Mouse (Mus musculus) thymus, adult 18-20 months (tissue): ENCODE results near the gene Kcnk2.
"Not testable (repeated sequence)": the region's sequence is repeated elsewhere in the genome, so short reads cannot be mapped to it uniquely, and the experiment has no call there.

Experiments used
- DNase-seq, 2 experiments: peaks; one replicate each; pipeline ENCODE4 v3.0.0; 2022; ENCODE audit warnings: mixed read lengths in 2 of 2

Gene Kcnk2

DNA sequence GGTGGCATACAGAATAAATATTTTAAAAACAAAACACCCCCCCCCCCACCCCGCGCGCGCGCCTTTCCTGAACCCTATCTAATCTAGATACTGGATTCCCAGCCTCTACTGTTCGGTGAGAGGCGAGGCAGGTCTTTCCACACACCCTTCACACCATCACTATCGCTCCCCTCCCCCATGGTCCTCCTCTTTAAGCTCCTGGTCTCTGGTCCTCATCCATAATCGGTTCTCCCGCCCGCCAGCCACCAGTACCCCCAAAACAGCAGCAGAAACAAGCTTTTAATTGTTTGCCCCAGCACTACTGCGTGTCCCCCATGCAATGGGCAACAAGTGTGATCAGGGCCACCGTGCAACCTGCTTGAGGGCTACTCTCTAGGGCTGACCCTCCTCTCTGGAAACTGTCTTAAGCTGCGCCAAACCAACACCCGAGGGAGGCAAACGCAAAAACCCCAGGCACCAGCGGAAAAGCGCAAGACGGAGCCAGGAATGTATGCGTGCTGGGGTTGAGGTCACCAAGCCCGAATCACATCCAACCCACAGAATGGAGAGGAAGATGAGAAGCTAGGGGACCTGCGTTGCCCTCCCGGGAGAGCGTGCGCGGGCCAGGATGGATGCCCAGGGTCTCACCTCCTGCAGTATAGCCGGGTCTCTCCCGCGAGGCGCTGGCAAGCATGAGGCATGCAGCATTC is 59.5 kb downstream of the Kcnk2 start:
- no peak for DNase-seq

DNA sequence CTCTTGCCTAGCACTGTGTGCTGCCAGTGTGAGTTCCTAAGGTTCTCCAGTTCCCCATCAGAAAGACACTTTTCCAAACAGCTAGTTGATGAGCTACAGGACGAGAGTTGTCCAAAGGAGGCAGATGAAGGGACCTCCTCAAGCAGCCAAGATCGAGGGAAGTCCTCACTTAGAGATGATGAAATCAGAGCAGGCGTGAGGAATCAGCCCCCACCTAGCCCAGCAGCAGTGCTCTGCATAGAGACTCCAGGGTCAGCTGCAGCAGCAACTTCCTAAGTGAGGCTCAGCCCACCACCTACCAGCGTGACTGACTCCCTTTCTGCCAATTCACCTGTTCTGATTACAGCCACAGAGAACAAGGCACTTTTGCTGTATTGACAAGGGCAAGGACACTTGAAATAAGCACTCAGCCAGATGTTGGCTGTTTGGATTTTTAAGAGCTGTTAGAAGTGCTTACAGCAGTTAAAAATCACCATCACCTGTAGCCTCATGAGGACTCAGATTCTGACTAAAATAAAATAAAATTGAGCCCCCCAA is 60.6 kb downstream of the Kcnk2 start:
- DNase-seq = no peak

DNA sequence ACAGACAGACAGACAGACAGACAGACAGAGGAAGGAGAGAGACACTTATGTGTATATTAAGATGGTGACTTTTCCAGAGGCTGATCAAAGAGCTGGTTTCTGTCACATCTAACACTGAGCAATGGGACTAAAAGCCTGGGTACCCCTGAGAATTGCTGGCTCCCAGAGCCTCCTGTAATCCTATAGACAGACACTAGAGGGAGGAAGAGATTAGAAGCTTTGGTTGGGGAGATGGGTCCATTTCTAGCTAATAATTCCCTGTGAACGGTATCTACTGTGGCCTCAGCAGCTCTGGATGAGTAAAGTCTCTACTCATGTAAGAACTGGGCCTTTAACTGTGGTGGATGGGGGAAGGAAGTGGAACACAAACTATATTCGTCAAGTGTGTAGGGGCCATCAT is 86.2 kb downstream of the Kcnk2 start:
- no peak for DNase-seq

DNA sequence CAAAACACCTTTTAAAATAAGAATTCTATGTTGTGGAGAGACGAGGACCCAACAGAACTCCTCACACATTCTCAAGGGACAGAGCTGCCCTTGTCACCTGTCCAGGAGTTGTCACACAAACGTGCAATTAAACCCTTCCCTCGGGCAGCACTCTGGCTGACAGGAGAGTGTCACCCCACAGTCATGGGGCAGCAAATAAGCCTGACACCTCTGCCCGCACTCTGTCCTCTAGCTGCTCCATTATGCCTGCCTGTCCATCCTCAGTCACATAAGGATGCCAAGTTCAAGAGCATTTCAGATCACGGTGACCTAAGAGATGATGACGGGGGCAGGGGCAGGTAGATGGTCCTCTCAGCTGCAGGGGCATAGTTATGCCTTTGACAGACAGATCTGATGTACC is 87.6 kb downstream of the Kcnk2 start:
- DNase-seq = no peak

DNA sequence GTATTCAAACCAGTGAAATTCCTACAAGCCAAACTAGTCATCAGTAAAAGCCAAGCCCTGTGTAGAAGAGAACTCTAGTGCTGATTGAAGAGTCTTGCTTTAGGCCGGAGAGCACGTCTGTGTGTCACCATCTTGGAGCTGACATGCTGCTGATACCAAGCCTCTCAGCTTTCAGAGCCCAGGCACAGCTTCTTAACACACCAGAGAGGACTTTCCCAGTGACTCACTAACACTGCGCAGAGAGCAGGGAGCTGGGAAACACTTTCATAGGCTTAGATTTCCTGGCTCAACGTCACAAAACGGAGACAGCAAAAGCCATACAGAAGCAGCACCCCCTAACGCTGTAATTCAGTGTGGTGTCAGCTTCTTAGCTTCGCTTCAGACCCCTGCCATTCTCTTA is 88.3 kb downstream of the Kcnk2 start:
- no peak for DNase-seq

DNA sequence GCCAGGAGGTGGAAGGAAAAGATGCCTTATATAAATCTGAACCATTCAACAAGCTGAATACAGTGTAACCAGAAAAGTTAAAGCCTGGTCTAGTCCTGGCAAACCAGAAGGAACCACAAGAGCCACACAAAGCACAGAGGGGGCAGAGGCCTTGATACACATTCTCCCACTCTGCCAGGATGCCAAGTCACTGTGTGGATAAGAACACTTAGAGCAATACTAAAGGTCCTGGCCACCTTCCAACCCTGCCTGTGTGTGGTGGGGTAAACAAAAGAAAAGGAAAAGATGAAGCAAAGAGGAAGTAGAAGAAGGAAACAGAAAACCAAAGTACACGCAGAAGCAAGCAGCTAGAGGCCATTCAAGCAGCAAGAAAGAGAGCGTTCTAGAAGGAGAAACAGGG is 91.9 kb downstream of the Kcnk2 start:
- no peak for DNase-seq

DNA sequence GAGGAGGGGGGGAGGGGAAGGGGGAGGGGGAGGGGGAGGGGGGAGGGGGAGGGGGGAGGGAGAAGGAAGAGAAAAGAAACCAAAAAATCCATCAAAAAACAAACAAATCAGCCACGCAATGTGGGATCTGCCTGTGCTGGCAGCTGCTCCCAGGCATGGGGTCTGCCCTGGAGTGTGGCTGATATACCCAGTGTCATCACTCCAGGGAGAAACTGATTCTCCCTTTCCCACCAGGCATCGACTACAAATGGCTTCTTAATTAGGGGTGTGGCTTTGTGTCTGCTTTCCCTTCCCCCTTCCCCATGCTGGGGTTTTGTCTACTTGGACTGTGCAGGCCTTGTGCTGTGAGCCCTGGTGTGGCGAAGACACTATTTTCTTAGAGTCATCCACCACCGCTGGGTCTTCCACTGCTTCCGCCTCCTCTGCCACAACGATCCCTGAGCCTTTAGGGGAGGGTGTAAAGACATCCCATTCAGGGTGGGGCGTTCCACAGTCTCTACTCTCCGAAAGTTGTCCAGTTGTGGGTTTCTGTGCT is 97.0 kb downstream of the Kcnk2 start:
- no peak for DNase-seq

DNA sequence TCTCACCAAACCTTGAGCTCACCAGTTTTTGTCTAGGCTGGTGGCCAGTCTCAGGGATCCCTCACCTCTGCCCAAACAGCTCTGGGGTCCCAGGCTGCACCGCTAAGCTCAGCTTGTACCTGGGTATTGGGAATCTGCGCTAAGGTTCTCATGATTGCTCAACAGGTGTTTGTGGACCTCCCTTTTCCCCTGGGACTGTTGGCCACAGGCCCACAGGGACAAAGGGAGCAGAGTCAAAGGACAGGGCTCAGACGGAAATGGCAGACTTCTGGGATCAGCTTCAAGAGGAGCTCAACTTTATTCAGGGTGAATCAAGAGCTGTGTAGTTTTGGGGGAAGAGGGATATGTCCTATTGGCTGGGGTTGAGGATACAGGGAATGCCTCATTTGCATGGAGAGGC is 99.1 kb downstream of the Kcnk2 start:
- DNase-seq = no peak

DNA sequence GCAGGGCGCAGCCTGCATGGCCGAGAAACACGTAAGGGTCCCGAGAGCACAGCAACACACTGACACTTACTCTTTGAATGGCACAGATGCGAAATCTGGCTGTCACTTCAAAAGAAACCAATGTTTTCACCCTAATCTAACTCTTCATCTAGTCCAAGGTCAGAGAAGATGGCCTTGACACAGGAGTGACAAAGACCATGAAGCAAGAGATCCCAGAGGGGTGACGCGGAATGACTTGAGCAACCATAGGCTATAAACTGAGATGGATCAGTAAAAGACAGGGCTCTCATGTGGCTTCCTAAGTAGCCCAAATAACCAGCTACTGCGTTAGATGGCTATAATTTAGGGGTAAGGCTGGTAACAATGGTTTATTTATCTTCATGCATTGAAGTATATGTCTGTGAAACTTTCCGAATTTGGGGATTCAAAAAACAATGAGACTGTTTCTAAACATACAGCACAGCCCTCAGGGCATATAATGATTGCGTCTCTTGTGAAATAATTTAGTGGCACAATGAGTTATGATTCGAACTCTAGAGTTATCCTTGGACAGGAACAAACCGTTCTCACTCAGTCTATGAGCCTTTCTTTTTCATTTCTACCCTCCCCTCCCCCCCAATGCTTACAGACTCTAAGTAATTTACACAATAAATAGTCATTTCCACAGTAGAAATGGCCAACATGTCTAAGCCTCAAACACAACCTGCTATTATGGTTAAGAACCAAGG is 108.2 kb downstream of the Kcnk2 start:
- DNase-seq = no peak

DNA sequence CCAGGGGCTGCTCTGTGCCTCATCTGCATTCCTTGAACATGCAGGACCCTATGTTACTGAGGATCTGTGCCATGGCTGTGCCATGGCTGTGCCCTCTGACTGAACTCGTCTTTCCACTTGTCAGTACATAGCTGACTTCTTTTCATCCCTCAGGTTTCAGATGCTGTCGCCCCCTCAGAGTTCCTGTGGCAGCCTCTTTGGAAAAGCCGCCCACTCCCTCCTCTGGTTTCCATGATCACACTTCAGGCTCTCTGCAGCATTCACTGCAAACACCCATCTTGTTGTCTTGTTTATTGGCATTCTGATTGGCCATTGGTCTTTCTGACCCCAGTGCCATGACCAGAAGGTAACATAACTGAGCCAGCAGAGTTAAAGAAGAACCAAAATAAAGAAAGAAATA is 111.2 kb downstream of the Kcnk2 start:
- no peak for DNase-seq

DNA sequence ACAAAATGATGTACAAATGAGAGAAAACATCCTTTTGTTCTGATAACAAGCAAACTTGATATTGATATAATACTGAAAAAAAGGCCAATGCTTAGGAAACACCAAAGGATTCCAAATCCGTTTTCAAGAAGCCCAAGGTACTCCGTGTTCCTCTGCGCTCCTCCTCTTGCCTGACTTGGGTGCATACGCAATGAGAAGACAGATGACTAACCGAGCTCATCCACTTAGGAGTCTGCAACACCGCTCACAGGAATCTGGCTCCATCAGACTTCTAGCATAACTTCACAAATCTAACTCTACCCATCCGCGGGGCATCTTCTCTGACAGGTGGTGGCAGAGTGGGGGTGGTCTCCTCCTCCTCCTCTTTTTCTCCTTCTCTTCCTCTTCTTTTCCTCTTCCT is 113.1 kb downstream of the Kcnk2 start:
- DNase-seq = no peak

DNA sequence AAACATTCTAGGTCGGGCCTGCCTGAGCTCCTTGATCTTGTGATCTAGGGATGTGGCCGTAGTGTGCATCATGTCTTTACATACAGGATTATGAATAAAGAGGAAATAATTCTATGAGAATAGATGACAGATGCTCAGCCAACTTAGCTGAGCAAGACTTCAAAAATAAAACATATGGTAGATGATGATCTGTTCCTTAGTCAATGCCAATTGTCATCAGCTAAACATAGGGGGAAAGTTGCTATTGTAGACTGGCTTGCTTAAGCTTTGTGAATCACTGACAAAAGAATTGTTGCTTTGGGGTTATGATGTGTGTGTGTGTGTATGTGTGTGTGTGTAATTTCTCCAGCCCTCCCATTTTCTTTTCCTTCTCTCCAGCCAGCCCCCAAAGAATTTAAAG is 129.8 kb downstream of the Kcnk2 start:
- no peak for DNase-seq

DNA sequence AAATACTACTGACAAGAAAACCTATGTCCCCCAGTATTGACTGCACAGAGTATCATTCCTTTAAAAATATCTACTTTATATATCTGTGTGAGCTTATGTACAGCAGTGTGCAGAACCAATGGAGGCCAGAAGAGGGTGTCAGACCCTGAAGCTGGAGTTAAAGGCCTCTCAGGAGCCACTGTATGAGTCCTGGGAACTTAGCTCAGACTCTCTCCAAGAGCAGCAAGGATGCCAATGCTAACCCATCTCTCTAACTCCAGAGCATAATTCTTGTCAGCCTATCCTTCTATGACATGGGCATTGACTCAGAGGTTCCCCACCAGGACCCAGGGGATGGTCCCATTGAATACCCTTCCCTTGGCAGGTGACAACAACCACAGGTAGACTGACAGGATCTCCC is 148.4 kb downstream of the Kcnk2 start:
- DNase-seq = no peak

DNA sequence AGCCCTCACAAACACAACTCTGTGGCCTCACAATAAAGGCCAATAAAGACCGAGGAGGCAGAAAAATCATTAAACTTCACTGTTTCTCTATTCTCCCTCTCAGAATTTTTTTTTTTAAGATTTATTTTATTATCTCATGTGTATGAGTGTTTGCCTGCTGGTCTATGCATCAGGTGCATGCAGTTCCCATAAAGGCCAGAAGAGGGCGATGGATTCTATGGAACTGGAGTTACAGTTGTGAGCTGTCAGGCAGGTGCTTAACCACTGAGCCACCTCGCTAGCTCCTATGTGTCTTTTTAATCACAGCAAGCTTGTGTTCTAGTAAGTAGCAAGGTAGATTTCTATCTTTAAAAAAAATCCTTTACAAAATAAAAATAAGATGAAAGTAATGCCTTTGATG is 148.9 kb downstream of the Kcnk2 start:
- no peak for DNase-seq

DNA sequence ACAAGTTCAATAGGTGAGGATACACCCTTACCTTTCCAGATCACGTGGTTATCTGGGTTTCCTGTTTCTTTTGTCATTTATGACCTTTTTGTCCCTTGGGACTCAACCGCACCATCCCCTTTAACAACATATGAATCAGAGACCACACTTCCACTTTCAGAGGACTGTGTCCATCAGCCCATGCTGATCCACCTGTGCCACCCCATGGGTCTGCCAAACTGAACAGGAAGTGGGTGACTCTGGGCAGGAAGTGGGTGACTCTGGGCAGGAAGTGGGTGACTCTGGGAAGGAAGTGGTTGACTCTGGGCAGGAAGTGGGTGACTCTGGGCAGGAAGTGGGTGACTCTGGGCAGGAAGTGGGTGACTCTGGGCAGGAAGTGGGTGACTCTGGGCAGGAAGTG is 158.9 kb downstream of the Kcnk2 start:
- DNase-seq = not testable (repeated sequence)

DNA sequence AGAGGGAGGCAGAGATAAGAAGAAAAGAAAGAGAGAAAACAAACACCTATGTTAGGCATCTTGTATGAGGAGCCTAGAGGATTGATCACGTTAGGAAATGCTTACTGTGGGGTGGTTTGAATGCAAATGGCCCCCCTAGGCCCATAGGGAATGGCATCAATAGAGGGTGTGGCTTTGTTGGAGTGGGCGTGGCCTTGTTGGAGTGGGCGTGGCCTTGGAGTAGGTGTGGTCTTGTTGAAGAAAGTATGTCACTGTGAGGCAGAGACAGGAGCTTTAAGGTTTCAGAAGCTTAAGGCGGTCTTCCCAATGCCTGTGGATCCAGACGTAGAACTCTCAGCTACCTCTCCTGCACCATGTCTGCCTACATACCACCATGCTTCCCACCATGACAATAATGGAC is 166.8 kb downstream of the Kcnk2 start:
- no peak for DNase-seq

DNA sequence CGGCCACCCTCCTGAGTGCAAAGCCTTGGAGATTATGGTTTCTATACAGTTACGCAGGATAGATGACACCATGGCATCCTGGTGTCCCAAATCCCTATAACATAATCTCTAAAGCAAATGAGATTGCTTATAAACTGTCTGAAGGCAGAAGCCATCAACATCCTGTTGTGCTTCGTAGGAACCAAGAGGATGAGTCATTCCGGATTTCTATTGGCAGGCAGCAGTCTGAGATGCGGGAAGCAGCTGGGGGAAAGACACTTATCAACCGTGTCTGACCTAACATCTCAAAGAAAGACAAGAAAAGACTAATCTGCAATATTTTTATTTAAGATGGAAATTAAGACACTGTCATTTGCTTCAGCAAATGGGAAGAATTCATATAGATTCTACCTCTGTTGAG is 169.2 kb downstream of the Kcnk2 start:
- DNase-seq = no peak

DNA sequence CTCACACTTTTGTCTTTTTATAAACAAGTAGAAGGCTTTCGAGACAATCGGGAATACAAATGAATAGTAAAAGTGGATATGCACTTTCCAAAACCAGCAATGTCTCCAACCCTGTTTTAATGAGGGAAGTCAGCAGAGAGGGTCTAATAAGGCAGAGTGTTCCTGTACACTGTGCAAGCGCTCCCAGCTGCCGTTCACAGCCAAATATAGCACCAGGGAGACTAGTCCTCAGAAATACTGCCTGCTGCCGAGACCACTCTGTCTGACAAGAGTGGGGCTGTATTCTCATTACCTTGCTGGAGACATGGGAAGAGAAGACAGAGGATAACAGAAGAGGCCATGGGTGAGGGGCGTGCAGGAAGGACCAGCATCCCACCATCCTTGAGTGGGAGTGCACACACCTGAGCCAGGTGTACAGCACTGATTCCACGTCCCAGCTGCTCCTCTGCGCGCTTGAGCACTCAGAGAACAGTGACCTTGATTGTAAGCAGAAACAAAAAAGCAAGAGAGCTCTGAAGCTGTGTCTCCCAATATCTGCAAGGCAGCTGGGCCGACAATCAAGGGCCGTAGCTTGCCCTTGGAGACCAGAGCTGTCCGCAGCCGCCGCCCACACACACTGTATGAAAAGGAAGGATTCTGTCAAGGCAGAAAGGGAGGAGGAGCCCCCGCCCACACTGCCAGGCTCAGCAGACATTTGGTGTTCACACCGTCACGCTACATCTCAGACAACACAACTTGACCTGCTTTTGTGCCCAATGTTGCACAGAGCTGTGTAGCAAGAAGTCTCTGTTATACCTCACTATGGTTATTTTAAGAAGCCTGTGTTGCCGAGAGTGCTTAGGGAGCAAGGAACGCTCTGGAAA is 173.6 kb downstream of the Kcnk2 start:
- no peak for DNase-seq

DNA sequence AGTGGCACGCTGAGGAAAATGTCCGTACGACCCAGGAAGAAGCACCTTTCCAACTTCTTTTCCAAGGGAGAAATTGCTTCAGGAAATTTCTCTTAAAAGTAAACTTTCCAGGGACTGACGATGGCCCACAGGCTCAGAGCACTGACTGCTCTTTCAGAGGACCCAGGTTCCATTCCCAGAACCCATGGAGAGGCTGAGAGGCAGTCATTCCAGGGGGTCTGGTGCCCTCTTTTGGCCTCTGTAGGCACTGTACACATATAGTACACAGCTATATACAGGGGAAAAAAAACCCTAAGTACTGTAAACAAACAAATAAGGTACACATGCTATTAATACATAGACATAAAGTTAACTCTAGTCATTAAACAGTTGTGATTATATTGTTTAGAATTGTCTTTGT is 174.6 kb downstream of the Kcnk2 start:
- DNase-seq = no peak

DNA sequence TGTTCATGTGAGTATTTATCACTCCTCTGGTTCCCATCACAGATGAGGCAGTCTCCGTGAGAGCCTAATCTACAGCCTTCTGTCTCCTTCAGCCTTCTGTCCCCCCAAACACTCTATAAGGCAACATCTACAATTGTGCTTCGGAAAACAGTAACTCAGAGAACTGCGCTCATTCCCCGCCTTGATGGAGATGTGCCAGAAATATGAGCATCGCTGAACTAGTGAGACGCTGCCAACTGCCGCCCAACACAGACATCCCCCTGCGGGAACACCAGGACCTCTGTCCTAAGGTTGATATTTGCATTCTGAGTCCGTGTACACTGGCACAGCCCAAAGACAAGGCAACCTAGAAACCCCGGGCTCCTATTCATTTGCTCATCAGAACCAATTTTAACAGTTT is 183.0 kb downstream of the Kcnk2 start:
- DNase-seq = no peak

DNA sequence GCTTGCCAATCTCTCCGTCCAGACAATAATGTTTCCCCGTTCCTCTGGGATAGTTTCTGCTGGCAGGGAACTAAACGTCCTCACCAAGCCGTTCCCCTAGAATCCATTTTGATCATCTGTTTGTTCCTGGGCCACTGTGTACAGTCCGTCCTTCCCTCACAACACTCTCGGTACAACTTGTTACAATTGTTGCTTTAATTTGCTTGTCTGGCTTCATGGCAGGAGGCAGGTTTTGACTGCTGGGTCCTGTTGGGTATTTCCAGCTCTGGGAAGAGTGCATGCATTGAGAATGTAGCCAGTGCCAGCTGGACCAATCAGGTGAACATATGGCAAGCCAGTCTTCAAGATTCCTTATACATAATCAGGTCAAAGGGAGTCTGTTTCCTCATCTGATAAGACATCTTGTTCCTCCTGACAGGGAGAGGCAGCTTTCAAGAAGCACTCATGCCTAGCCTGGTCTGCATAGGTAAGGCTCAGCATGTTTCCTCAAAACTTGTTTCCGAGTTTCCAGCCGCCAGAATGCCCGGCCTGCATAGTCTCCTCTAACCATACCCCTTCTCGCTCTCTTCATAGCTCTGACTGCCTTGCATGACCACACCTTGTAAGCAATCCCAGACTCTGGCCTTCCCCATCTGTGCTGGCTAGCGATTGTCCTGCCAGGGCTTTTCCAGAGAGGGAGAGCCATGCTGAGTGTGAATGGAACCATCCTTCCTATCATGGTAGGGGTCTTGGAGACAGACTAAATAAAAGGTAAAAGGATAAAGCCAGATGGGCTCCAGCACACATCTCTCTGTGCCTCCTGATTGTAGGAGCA is 184.1 kb downstream of the Kcnk2 start:
- DNase-seq = no peak

DNA sequence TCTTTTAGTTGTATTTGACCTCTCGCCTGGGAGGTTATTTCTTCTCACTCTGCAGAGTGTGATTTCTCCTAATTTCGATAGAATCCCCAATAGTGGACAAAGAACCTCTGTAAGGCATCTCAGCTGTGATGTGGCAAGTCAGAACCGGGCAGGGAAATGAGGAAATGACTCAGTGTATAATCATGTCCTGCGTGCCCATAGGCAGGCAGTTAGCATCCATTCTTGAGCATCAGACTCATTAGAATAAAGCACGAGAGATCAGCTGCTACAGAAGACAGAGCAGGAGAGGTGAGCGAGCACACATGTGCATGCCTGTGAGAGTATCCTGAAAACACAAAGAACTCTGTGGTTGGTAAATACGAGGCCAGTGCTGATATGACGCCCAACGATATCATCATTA is 186.9 kb downstream of the Kcnk2 start:
- DNase-seq = no peak
